Mouse (Mus musculus) T-helper 2 cell (primary cell): ENCODE measurements around the gene Prkg2.

ENCODE experiments used
- in situ Hi-C: fragments of 300-600 bp; cut with MboI, MseI; formaldehyde crosslinking; loops from one replicate; pipeline ENCODE4 v1.15.1; 2025; ENCODE audit warnings: high pct_unique_total_duplicates

Prkg2 gene

GRCm38 (mm10) chr5:98975877-98976672 lies 61.1 kb downstream of the Prkg2 start:
- in situ Hi-C loops, result no loop called here

DNA sequence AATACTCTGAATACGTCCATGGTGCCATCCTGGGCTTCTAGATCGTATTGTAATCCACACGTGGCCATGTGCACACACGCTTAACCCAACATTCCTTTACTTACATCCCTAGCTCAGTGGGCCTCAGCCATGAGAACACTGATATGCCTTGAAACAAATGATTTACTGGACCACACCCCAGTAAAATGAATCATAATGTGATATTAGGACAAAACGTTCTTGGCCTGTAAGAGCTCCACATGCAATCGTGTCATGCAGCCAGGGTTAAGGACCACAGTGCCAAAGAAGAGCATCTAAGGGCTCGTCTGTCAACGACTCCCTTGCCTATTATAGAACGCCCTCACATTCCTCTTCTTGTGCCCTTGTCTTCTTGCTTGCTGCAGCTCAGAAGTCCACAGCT lies 70.5 kb downstream of the Prkg2 start:
- in situ Hi-C loops, result no loop called here

DNA sequence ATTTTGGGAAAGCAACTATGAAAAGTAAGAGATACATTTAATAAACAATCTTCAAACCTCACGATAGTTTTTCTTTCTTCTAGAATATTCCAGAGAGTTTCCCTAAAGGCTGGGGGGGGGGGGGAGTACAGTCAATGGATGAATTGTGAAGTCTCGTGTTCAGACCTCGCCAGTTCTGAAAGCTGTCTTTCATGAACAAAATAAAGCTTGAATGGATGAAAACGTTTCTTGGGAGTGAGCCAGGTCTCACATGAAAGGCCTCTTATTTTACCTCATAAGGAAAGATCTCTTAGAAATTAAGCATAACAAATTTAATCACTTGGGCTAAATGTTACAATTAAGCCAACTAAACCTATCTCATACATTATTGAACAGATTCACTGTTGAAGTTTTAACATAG lies 72.0 kb downstream of the Prkg2 start:
- in situ Hi-C loops, result no loop called here

GRCm38 (mm10) chr5:98964367-98964766 lies 72.8 kb downstream of the Prkg2 start:
- in situ Hi-C loops, result no loop called here

- in situ Hi-C loops, result no loop called here
Observed at GRCm38 (mm10) chr5:98962472-98962871, 74.7 kb downstream of the Prkg2 start.

DNA sequence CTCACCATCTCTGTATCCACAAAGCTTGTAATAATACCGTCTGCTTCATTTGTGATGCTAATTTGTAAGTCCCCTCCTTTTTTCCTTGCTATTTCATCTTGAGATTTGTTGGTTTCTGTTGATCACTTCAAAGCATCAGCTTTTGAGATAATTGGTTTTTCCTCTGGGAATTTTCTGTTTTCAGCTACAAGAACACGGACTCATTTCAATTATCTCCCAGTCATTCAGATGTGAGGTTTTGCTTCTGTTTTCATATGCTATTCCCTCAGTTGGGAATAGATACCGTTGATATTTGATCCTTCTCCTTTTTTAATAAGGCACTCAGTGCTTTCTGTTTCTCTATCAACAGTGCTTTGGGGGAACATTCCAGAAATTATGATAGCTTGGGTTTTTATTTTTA lies 81.6 kb downstream of the Prkg2 start:
- in situ Hi-C loops, result no loop called here

GRCm38 (mm10) chr5:98953386-98953785 lies 83.8 kb downstream of the Prkg2 start:
- in situ Hi-C loops, result no loop called here

GRCm38 (mm10) chr5:98951566-98951965 lies 85.6 kb downstream of the Prkg2 start:
- in situ Hi-C loops, result no loop called here

- in situ Hi-C loops, result no loop called here
Observed at GRCm38 (mm10) chr5:98950495-98951092, 86.6 kb downstream of the Prkg2 start.

GRCm38 (mm10) chr5:98949784-98950183 lies 87.4 kb downstream of the Prkg2 start:
- in situ Hi-C loops, result no loop called here

DNA sequence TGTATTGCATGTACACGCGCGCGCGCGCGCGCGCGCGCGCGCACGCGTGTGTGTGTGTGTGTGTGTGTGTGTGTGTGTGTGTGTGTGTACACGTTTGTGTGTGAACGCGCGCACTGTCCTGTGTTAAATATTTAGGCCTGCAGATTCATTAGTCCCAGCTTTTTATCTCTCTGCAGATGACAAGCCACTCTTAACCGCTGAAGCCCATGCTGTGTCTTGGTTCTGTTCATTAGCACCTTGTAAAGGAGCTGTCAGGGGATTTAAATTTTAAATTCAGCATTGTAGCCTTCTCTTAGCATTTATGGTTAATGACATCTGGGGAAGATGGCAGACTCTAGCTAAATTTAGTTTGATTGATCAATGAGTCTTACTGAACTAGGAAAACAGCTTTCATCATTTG lies 90.5 kb downstream of the Prkg2 start:
- in situ Hi-C loops, result no loop called here

- in situ Hi-C loops, result no loop called here
Observed at GRCm38 (mm10) chr5:98946117-98946620, 91.0 kb downstream of the Prkg2 start.

DNA sequence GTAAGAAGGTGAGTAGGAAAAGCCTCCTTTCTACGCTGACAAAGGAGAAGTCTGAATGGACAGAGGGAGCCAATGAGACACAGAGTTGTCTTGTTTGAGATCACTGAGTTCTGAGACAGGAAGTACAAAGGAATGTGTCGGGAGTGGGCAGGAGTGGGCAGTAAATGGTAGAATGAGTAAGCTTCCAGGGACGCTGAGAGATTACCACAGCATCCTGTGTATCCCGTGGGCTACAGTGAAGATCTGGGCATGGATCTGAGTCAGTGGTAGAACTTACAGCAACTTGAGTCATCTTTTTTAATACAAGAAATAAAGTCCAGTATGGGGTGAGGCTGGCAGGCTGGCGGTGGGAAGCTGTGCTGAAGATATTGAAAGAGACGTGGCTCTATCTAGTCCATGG lies 93.4 kb downstream of the Prkg2 start:
- in situ Hi-C loops, result no loop called here

DNA sequence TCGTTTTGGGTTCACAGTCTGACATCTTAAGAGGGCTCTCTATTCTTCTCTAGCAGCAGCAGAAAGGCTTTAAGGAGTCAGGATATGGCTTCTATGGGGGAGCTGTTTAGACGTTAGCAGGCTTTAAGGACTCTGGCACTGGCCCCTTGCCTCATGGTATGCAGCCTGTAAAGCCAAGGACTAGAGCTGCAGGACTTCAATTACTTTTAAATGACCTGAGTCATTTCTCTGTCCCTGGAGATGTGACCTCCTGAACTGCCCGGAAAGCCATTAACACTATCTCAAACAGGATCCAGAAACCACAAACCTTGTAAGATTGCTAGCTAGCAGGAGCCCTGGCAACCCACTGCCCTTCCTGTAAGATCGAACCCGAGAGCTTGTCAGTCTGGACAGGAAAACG lies 96.4 kb downstream of the Prkg2 start:
- in situ Hi-C loops, result no loop called here

- in situ Hi-C loops, result no loop called here
Observed at GRCm38 (mm10) chr5:98939631-98940208, 97.4 kb downstream of the Prkg2 start.

DNA sequence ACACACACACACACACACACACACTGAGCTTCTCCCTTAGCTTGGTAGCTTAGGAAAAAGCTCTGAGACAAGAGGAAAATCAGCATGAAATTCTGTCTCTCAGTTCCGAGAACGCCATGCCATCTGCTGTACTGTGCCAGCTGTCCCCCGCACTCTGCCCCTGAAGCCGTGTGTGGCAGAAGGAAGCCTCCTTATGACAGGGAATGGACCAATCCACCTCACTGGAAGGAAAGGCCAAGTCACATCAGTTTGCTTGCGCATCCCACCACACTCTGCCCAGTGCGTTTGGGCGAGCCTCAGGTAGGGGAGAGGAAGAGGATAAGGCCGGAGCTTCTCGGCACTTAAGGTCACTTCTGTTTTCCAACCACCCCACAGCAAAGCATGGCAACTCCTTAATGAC lies 98.0 kb downstream of the Prkg2 start:
- in situ Hi-C loops, result no loop called here

- in situ Hi-C loops, result no loop called here
Observed at GRCm38 (mm10) chr5:98937879-98938278, 99.3 kb downstream of the Prkg2 start.

- in situ Hi-C loops, result no loop called here
Observed at GRCm38 (mm10) chr5:98936650-98937049, 100.5 kb downstream of the Prkg2 start.

DNA sequence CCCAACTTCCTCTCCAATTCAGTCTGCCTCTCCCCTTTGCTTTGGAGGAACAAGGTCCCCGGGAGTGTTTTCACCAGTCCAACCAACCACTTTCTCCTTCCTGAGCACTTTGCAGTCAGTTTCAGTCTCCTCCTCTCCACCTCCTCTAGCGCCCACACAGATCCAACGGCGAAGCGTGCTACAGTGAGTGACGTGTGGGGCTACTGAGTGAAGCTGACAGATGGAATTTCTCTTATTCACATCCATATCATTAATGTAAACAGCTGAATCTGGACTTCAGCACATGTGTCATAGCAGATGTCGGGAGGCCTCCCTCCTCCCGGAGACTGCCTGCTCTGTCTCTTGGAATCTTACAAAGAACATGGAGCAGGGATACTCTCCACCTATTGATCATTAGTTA lies 101.2 kb downstream of the Prkg2 start:
- in situ Hi-C loops, result no loop called here

DNA sequence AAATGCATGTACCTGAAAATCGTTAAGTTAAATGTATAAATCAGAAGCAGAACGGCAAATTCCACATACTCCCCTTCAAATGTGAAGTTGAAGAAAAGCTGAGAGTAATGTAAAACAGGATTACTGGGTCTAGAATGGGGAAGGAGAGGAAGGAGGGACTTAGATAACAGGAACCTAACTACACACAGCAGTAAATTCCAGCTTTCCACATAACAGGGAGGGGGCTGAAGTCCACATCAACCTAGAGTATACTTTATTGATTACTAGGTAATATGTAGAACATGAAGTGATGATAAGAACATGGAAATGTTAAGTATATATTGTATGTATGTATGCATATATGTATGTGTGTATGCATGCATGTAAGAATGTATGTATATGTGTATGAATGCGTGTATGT lies 114.2 kb downstream of the Prkg2 start:
- in situ Hi-C loops, result no loop called here

DNA sequence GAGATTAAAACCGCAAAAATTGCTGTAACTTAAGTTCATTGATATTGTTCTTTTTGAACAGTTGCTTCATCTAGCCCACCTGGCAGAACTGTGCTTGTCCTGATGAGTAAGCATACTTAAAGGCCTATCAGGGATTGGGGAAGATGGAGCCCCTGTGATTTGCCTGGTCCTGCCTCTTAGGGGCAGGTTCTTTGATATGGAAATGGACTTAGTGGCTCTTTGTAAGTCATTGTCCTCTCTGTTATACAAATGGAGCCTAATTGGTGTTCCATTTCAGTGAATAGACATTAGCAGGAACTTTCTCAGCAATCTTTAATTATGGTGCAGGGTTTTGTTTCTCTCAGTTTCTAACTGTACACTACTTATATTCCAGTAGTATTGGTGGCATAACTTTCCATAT lies 115.5 kb downstream of the Prkg2 start:
- in situ Hi-C loops, result no loop called here

GRCm38 (mm10) chr5:98918716-98919115 lies 118.4 kb downstream of the Prkg2 start:
- in situ Hi-C loops, result no loop called here

GRCm38 (mm10) chr5:98902339-98902738 lies 134.8 kb downstream of the Prkg2 start:
- in situ Hi-C loops, result no loop called here
